Mouse (Mus musculus) heart, postnatal 4 days (tissue): ENCODE results near the gene 4930430F08Rik. TPM values are rescaled to one million over a fixed set of nuclear protein-coding genes. Genes with fewer than 3 reads are reported as not detected.
"Not testable (repeated sequence)": the region's sequence is repeated elsewhere in the genome, so short reads cannot be mapped to it uniquely, and the experiment has no call there.

Source experiments
- DNase-seq: peaks from one replicate; pipeline ENCODE4 v3.0.0; 2021
- total RNA-seq, 2 experiments: library from RNA; stranded (reverse); gene quantifications; 2 replicates each; pipeline ENCODE4 v1.2.3; 2021

4930430F08Rik gene
- 1 to 10 TPM; 4.3 to 4.5 TPM for total RNA-seq

DNA sequence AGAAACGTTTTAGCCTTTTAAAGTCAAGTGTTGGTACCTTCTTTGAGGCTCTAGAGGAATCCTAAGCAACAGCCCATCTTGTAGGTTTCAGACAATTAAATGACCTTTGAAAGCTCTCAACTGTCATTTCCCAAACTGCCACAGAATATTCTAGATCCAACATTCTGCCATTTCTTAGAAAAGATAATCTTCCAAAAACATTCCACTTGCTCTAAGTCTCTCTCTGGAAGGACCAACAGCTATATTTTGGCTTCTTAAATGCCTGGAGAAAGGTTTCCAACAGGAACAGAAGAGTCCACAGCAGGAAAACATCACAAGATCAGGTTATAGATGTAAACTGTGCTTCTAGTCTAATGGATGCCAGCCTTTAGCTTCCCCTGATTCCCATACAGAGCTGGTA is at the start of gene 4930430F08Rik, which contains the start of gene 1700017N19Rik:
4930430F08Rik (minus strand) TSS at position 101 of the 400 bp plus-strand sequence.
1700017N19Rik (plus strand) TSS at position 162 of the 400 bp plus-strand sequence.
- no peak for DNase-seq

DNA sequence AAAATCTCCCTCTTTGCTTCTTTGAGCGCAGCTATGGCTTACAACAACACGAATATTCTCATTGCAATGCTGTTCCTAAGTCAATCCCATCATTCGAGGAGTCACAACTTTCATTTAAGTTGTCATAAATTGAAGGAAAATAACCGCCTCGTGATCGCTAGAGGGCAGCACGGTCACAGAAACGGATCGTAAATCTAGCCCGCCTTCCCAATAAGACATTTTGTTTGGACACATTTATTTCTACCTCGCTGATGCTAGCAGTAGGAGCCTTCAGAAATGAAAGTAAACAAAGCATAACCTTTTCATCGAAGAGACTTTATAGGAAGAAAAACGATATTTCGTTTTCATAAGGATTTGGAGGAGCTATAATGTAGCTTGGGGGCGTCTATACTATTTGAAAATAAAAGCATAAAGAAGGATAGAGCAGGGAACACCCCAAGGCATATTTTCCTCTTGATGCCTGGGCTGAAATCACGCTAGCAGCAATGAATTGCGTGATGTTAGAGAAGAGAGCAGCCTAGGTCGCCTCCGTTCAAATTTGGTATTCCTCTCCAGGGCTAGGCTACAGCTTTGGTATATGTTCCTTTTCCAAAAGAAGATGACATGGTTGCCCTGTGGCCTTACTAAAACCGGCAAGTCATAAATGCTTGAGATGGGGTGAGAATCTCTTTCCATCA is 39.7 kb upstream of the 4930430F08Rik start:
- DNase-seq = peak; percentile 57

DNA sequence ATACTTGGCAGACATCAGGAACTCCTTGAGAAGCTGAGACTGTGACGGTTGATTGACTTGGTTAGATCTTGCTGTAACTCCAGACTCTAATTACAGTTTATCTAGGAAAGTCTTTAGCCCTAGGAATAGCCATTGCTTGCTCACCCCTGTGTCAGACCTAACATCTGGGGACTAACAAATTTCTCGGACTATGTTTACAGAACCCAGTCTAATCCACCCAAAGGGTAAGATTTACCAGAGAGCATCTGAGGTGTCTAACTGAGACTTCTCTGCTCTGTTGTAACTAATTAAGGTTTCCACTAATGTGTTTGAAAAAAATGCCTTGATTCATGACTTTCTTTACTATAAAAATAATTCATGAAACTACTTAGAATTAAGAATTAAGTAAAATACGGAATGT is 32.3 kb upstream of the 4930430F08Rik start:
- DNase-seq = no peak

DNA sequence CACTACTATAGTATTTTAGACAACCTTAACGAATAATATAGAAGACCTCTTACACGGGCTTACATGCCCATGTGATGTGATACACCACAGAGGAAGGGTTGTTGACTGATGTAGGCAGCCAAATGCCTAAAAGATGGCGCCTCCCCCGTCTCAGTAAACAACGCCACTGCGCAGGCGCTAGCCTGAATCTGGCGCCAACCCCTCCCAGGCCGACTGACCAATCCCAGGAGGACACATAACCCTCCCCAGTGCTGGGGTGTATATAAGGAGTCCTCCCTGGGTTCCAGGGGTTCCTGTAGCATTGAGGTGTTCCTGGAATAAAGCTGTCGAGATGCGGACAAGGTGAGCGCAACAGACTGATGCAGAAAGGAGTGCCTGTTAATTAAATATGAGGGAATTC is 29.8 kb upstream of the 4930430F08Rik start:
- DNase-seq = no peak

DNA sequence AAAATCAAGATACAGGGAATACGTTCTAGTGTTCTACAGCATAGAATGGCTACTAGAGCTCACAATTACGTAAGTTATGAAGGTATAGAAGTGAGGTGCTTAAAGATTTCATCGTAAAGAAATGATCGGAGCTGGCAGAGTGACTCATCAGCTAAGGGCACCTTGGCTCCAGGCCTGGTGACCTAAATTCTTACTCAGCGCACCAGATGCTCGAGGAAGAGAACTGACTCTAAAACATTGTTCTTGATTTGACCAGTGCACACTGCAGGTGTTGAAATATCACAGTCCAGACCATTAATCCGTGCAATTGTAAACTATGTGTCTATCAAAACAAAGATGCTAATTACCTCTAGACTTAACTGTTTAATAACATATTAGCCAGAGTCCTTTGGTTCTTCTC is 29.3 kb upstream of the 4930430F08Rik start:
- DNase-seq = no peak

DNA sequence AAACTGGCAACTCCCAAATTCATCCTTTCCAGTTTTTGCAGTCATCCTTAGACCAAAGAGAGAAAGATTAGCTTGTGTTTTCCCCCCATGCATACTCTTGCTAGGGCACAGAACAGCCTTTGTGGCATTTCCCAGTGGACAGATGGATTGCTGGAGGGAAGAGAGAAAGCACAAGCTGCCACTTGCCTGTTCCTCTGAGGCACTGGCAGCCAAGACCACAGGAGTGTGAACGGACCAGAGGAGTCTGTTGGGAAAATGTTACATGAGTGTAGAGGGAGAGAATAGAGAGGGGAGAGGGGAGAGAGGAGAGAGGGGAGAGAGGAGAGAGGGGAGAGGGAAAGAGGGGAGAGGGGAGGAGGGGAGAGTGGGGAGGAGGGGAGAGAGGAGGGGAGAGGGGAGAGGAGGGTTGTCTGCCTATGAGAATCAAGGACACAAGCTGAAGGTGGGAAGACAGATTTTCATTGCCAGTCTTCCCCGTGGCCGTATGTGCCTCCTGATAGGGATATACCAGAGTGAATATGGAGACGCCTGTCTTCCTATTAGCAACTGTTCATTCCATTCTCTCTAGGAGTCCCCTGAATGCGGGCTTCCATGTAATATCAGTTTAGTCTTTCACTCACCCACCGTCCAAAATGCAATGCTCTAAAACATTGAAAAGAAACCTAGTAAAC is 27.1 kb upstream of the 4930430F08Rik start:
- DNase-seq = no peak

DNA sequence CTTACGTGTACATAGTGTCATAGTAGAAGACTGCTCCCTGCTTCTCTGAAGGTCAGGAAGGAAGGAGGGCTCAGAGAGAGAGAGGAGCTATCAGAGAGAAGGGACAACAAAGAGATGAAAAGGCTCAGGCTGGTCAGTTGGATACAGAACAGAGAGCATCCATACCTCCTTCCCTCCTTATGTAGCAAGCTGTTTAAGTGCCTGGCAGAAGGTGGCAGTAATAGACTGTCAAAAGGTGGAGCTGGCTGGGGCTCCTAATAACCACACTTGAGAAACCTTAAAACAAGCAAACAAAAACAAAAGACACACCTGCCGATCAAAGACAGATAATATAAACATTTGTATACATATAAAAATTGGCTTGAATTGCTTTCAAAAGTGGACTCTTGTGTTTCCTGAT is 14.0 kb upstream of the 4930430F08Rik start:
- no peak for DNase-seq

DNA sequence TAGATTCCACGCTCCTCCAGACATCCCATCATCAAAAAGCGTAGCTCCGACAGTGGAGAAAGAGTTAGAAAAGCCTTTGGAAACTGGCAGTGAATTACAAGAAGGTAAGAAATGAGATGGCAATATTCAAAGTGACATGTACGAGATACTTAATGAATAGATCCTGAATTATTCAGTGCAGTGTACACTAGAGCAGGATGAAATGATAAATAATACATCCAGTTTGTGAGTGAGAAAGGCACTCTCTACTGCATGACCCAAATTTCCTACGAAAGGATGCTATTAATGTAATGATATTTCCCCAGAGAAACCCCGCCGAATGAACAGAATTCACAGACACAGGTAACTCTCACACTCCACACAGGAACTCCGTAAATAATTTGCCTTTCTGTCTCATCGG is 13.3 kb upstream of the 4930430F08Rik start:
- DNase-seq = no peak

DNA sequence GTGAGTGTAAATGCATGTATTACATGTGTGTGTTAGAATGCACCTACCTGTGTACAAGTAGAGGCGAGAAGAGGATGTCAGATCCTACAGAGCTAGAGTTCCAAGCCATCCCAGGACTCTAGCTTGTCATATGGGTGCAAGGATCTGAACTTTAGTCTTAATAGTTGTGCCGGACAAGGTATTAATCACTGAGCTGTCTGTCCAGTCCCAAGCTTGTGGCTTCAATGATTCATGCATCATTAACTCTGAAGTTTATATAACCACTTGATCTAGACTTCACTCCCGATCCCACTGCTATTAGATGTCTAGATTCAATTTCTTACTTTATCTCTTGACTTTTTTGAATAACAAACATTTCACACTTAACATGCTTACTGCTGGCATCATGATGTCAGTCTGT is 8.1 kb upstream of the 4930430F08Rik start:
- no peak for DNase-seq

DNA sequence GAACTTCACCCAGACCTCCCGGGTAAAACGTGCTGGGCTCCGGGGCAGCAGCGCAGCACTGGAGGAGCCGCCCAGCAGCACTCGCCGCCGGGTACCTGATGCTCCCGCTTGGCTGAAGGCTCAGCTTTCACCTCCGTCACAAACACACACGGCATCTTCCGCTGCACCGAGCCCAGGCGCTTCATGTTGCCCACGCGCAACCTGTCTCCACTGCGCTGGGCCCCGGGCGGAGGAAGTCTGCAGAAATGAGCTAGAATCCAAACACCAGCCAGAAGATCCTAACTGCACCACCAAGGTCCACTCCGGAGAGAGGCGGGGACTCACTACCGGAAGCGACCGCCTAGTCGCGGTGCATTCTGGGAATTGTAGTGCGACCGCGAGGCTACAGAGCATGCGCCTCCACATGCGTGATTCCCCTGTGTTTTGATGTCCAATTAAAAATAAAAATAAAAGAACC is 1.3 kb downstream of the 4930430F08Rik start:
- peak; percentile 91 for DNase-seq

DNA sequence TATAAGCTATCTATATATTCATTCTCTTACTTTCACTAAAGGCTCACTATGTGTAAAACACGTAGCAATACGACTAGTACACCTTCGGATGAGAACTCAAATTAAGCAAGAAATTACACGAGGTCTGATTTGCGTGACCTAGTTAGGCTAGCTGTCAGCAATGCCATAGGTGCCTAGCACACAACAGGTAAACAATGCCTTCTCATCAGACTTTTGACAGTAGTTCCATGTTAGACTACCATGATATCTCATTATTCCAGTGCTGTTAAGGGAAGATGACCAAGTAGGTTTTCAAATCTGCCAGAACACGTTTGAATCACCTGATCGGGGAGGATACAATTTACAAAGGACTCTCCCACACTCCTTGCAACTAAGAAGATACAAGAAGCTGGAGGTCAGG is 1.7 kb downstream of the 4930430F08Rik start:
- no peak for DNase-seq

DNA sequence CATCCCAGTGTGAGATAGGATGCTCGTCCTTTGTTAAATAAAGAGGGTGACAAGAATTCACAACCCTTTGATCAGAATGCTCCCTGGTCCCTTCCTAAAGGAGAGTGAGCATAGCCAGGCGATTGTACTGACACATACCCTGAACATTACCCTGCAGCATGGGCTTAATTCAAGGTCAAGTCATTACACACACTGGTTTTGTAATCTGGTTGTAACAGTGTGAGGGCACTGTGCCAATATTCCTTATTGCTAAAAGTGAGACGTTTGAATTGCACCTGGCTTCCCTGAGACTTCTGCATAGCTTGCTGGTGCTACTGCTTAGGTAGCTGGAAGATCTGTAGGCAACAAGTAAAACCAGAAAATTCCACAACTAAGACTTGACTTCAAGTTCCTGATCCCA is 6.0 kb downstream of the 4930430F08Rik start:
- DNase-seq = no peak

DNA sequence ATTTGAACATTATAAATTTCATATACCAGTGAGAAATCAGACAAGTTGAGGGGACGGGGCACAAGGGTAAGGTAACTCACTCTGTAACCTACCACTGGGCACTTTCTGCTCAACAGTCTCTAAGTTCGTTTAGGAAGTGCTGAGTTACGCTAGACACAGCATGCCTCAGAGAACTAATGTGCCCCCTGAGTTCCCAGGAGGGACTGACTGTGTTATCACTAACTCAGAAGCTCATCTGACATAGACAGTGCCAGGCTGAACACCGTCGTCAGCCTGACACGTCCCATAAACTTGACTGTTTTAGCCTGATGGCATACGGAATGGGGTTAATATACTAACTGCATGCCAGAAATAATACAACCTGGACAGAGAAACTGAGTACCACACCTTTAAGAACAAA is 14.9 kb downstream of the 4930430F08Rik start:
- no peak for DNase-seq

DNA sequence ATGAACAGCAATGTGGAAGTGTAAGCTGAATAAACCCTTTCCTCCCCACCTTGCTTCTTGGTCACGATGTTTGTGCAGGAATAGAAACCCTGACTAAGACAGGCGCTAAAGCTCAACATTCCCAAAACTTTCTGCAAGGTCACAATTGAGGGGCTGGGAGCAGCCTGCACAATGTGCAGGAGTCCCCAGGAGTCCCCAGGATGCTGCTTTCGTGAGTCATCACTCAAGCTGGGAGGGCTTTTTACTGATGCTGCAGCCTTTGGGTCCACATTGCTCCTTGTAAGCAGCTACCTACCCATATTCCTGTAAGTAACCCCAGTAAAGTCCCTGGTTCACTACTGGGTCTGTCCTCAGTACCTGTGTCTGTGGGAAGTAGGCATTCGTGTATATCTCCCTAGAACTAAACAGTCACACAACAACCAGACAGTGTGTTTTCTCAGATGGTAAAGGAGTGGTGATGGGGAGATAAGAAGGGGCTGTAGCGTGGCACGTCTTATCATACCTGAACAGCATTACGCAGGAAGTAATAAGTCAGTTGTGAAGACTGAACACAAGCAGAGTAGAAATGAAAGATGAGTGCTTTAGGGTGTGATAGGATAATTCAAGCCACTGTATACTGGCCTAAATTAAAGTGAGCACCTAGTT is 15.6 kb downstream of the 4930430F08Rik start:
- no peak for DNase-seq

DNA sequence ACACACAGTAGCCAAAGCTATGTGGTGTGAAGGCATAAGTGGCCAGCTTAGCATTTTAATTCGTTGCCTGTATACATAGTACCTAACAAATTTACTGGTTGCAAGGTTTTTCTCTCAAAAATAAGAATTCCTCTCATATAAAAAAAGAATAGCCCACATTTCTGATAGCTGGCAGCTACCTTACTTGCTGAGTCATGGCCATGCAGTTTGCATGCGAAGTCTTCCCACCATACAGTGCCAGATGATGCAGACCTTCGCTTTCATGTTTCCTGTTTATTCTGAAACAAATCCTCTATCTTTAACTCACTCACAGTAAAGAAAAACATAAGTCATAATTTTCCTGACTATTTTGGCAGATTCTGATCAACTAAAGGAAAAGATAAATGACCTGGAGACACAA is 18.5 kb downstream of the 4930430F08Rik start:
- no peak for DNase-seq

DNA sequence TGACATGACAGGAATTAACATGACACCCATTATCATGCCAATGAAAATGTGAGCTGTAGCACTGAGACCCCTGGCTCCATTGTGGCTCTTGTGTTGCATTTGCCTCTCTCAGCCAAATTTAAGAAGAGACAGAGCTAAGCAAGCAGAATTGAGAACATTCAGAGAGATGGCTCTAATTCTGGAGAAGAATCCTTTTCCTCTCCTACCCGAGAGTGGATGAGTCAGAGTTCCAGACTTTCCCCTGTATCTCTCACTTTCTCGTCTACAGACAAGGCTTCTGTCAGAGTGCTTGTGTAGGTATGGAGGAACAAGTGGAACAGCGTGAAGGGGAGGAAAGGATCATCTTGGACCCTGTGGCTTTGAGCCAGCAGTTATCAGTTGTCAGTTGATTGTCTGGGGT is 26.1 kb downstream of the 4930430F08Rik start:
- DNase-seq = no peak

DNA sequence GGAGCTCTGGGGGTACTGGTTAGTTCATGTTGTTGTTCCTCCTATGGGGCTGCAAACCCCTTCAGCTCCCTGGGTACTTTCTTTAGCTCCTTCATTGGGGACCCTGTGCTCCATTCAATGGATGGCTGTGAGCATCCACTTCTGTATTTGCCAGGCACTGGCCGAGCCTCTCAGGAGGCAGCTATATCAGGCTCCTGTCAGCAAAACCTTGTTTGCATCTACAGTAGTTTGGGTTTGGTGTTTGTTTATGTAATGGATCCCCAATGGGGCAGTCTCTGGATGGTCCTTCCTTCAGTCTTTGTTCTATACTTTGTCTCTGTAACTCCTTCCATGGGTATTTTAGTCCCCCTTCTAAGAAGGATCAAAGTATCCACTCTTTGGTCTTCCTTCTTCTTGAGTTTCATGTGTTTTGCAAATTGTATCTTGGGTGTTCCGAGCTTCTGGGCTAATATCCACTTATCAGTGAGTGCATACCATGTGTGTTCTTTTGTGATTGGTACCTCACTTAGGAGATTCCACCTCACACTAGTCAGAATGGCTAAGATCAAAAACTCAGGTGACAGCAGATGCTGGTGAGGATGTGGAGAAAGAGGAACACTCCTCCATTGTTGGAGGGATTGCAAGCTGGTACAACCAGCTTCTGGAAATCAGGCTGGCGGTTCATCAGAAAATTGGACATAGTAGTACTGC is 29.9 kb downstream of the 4930430F08Rik start:
- DNase-seq = not testable (repeated sequence)

DNA sequence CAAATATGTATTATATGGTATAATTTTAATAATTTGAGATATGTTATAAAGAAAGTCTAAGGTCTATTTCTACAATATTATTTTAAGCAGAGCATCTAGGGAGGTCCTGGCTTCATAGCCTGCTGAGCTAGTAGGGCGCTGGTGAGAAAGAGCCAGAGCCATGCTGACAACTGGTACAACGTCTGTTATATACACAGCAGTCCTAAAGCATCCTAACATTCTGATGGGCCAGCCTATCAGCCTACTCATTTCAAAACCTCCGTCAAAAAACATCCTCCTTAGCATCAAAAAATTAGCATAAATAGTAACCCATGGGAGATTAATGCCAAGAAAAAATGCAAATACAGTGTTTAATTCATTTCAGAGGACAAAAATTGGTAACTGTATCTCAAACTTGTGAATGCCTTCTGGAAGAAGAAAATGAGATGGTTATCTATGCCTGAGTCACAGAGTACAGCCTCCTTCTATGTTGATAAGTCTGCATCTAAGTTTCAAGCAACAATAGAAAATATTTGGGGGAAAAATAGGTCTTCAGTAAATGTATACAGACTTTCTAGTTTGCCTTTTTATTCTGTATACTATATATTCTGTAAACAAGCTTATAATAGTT is 33.6 kb downstream of the 4930430F08Rik start:
- DNase-seq = no peak

DNA sequence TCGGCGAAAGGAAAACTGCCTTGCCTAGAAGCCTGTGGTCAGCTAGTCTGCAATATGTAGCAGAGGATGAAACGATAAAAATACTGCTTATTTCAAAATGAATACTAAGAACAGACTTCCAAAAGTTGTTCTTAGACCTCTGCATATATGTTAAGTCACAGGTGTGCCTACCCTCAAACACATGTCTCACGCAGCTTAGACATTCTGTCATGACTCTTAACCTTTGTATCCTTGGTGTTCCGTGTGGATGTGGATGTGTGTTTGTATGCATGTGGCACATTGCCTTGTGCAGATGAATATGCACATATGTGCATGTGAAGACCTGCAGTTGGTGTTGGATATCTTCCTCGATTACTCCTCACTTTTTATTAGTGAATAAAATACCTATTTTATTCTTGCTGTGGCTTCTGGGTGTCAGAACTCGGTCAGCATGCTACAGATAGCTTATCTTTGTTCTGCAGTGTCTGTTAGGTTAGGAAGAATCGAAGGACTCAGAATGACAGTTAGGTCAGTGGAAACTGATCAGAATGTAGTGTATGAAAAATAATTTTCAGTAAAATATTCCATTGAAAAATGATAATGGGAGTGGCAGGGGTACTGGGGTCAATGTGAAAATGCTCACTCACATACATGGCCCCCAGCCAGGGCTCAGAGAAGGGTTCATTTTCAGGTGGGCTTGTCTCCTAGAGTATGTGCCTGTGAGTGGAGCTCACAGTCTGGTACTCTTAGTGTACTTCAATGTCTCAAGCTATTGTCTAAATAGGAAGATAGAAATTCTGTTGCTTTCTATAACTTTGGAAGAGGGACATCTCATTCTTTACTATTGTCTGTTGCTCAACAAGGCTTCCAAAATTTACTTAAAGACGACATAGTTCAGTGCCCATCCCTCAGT is 65.5 kb downstream of the 4930430F08Rik start:
- DNase-seq = no peak

DNA sequence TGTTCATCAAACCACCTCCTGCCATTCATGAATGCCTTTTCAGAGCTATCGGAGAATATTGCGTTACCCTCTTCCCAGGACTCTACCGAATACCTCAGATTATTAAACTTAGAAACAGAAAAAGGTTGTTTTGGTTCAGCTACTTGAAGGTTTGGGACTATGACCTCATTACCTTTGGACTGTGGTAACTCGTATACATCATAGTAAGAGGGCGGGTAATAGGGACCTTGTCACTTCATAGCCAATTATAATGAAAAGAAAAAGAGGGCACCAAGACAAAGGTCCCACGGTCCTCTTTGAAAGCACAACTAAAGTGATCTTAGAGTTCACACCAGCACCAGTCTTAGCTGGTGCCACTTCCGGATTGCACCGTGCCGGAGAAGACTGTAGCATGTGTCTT is 67.9 kb downstream of the 4930430F08Rik start:
- no peak for DNase-seq
